Mouse (Mus musculus) kidney, embryonic 14.5 days (tissue): Measurements from ENCODE around the gene Proca1. TPM values are rescaled to one million over a fixed set of nuclear protein-coding genes. Genes with fewer than 3 reads are reported as not detected.
A peak's percentile ranks its signal among the peaks of the same experiment; 100 is the strongest.

Experiments
- ATAC-seq: fragments of 200-750 bp; cut with Nextera tagmentation; 2 replicates; pipeline ENCODE4 v1.8.0; 2017; ENCODE audit warnings: moderate number of reproducible peaks, mild to moderate bottlenecking, moderate TSS enrichment, moderate library complexity; ENCODE audit not compliant: low FRiP score, low TSS enrichment
- H3K27ac ChIP-seq: fragments of 300-500 bp; sonication (generic); 2 replicates; pipeline ENCODE4 v1.5.1; 2014; ENCODE audit warnings: low read depth, mild to moderate bottlenecking, low read length, moderate library complexity, mixed read lengths
- H3K27me3 ChIP-seq: fragments of 300-500 bp; sonication (generic); 2 replicates; pipeline ENCODE4 v1.6.1; 2014; ENCODE audit warnings: mild to moderate bottlenecking, low read length; ENCODE audit not compliant: control insufficient read depth, insufficient read depth
- H3K36me3 ChIP-seq: fragments of 300-500 bp; sonication (generic); 2 replicates; pipeline ENCODE4 v1.6.1; 2014; ENCODE audit warnings: low read length, mixed read lengths; ENCODE audit not compliant: control insufficient read depth, insufficient read depth
- H3K4me1 ChIP-seq: fragments of 300-500 bp; sonication (generic); 2 replicates; pipeline ENCODE4 v1.6.1; 2014; ENCODE audit warnings: low read length, mixed read lengths; ENCODE audit not compliant: control insufficient read depth, insufficient read depth
- H3K4me2 ChIP-seq: fragments of 300-500 bp; sonication (generic); replicated peaks from 2 replicates; pipeline ENCODE4 v1.6.1; 2014; ENCODE audit warnings: low read depth, mild to moderate bottlenecking, low read length
- H3K4me3 ChIP-seq: fragments of 300-500 bp; sonication (generic); 2 replicates; pipeline ENCODE4 v1.5.1; 2014; ENCODE audit warnings: mild to moderate bottlenecking, low read length
- H3K9ac ChIP-seq: fragments of 300-500 bp; sonication (generic); 2 replicates; pipeline ENCODE4 v1.6.1; 2014; ENCODE audit warnings: low read depth, mild to moderate bottlenecking, low read length, moderate library complexity
- H3K9me3 ChIP-seq: fragments of 300-500 bp; sonication (generic); 2 replicates; pipeline ENCODE4 v1.6.1; 2016; ENCODE audit warnings: low read length; ENCODE audit not compliant: control insufficient read depth
- WGBS: fragments of 180-500 bp; shearing (Covaris S2); extraction: QIAGEN DNeasy Blood & Tissue Kit; methylation state at CpG from one replicate; pipeline ENCODE4 v1.1.7; 2014; 5-methylcytosine and 5-hydroxymethylcytosine counted together
- polyA plus RNA-seq: library from polyadenylated mRNA; unstranded; fragments of >200 nt; fragmentation: Nextera tagmentation; extraction: Ambion mirVana; gene quantifications from 2 replicates; pipeline ENCODE4 v1.2.1, GENCODE M21; 2014

Proca1 gene
- polyA plus RNA-seq, 1 experiment from 2014 or later = 4.1 TPM

DNA sequence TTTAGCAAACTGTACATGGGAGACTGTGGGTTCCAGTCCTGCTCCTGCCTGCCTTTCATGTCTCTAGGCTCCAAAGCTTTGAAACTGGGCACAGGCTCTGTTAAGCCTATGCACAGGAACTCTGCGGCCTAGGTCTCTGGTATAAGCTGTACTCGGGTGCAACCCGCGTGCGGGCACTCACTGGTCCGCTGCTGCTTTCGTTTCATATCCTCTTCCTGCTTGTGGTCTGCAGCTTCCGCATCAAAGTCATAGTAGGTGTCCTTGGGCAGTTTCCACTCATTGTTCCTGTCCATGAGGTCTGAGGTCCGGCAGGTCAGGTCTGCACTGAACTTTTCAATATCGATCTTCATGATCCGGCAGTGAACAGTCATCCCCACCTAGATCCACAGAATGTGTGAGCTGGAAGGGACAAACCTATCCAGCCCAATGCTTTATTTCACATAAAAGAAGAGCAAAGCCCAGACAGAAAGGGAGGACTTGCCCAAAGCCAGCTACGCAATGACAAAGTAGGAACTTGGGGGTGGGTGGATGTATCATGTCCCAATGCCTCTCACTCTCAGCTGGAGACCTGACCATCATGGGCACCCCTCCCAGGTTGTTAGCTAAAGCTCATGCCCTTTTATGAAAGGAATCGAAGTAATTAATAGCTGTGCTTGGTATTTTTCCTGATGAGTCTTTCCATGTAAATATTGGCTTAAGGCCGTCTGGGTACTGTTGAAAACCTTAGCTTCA, 20.1 kb downstream of the Proca1 start:
- no peak overlapping the region for H3K9ac ChIP-seq
- H3K27me3 ChIP-seq = no peaks in the 10 kb centered on the region
- H3K36me3 ChIP-seq = peaks cover 94% of the 10 kb centered on the region
- no peaks in the 10 kb centered on the region for H3K4me1 ChIP-seq
- no peak overlapping the region for H3K4me2 ChIP-seq
- no peaks in the 10 kb centered on the region for H3K9me3 ChIP-seq
- 96% methylated on average over 14 of the region's 14 CpGs for WGBS
- no peak for ATAC-seq
- no peak overlapping the region for H3K27ac ChIP-seq
- H3K4me3 ChIP-seq = no peak overlapping the region

DNA sequence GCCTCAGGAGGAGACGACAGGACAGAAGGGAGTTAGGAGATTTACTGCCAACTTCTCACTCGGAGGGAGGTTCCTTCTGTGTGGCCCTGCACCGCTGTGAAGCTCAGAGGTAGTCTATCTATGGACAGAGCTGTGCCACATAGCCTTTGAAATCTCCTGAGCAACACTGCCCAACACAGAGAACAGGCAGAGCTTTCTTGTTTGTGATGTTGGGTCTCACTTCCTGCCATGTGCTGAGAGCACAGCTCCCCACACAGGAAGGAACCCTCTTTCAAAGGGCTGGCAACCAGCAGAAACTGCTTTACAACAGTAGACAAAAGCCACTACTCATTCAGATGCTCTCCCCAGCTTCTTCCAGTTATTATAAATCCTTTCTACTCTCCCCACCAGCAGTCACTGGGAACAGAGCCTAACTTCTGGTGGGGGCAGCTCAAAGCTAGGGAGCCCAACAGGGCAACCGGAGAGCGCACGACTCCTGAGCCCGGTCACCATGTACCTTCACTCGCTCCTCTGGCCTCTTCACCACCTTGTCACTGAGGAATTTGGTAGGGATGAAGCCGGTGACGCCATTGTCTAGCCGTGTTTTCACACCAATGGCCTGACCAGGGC, 22.6 kb downstream of the Proca1 start:
- Histone ChIP-seq H3K9me3 (no peaks in the 10 kb centered on the region), H3K36me3 (peaks cover 95% of the 10 kb centered on the region), H3K9ac (no peak overlapping the region), H3K4me2 (no peak overlapping the region), H3K4me1 (no peaks in the 10 kb centered on the region), H3K4me3 (no peak overlapping the region), H3K27me3 (no peaks in the 10 kb centered on the region), H3K27ac (no peak overlapping the region)
- ATAC-seq = no peak
- 78% methylated on average over 11 of the region's 11 CpGs for WGBS

DNA sequence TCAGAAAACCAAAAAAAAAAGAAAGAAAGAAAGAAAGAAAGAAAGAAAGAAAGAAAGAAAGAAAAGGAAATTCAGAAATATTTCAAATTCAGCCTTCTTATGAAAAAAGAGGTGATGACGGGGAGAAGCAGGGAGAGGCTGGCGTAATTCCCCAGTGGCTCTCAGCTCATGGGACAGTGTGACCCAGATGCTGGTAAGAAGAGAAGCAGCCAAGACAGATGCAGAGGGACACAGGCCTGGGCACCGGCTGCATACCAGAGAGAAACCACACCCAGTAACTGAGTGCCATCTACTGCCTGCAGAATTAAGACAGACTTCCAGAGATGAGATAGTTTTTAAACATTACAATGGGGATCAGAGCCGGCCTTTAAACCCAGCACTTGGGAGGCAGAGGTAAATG, 30.4 kb downstream of the Proca1 start:
- Histone ChIP-seq H3K4me3 (no peak overlapping the region), H3K9me3 (no peaks in the 10 kb centered on the region), H3K4me2 (no peak overlapping the region), H3K27ac (no peak overlapping the region), H3K27me3 (no peaks in the 10 kb centered on the region), H3K9ac (no peak overlapping the region), H3K36me3 (peaks cover 98% of the 10 kb centered on the region), H3K4me1 (no peaks in the 10 kb centered on the region)
- no peak for ATAC-seq
- 88% methylated on average over 4 of the region's 4 CpGs for WGBS

DNA sequence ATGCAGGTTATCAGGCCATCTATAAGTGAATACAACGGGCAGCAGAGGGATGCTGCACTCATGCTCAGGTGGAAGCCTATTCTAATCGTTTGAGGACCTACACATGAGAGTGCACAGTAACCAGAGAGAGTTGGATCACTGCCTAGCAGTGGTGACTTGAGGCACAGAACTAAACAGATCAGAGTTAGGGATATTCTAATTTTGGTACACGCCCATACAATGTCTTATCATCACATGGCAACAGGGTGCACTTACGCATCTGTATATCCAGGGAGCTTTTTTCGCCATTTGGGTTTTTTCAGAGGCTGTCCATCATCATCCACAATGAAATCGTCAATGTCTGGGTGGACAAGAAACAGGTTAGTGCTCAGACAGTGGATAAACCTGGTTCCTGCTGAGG, 38.3 kb downstream of the Proca1 start:
- H3K4me2 ChIP-seq = no peak overlapping the region
- H3K27ac ChIP-seq = no peak overlapping the region

DNA sequence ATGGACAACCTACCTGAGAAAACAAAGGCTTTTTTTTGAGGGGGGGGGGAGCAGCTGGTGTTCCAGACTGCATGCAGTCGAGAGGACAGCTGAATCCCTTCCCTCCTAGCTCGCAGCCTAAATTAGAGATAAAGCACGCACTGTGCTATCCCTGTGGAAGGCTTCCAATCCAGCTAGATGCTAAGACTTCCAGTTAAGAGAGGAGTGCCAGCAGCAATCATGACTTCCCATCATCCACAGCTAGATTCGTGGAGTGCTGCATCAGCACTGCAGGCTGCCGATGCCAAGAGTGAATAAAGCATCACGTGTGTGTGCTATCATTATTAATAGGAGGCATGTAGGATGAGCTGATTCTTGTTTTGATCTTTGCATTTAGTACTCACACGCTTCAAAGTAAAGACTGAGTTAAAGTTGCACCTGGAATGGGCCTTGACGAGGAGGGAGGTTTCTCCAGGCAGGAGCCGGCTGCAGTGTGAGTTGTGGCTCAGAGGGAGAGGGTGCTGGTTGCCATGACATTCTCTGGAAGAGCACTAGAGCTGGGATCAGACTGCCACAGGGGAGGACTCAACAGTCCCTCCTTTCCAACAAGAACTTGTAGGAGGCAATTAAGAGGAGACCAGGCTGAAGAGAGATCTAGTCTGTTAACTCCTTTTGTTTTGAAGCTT, 47.1 kb downstream of the Proca1 start:
- Histone ChIP-seq H3K4me3 (no peak overlapping the region), H3K4me1 (peaks cover 8% of the 10 kb centered on the region; the same call in 1 of the 2 replicates), H3K9ac (no peak overlapping the region), H3K4me2 (no peak overlapping the region), H3K9me3 (no peaks in the 10 kb centered on the region), H3K36me3 (peaks cover 30% of the 10 kb centered on the region), H3K27ac (no peak overlapping the region), H3K27me3 (no peaks in the 10 kb centered on the region)
- no peak for ATAC-seq
- 92% methylated on average over 9 of the region's 9 CpGs for WGBS

More for the DNA sequence above, 38.3 kb downstream of the Proca1 start:
- no peak for ATAC-seq
- WGBS = 92% methylated on average over 6 of the region's 6 CpGs
- H3K4me1 ChIP-seq = no peaks in the 10 kb centered on the region
- H3K27me3 ChIP-seq = no peaks in the 10 kb centered on the region
- no peaks in the 10 kb centered on the region for H3K9me3 ChIP-seq
- H3K9ac ChIP-seq = no peak overlapping the region
- H3K4me3 ChIP-seq = no peak overlapping the region
- peaks cover 83% of the 10 kb centered on the region for H3K36me3 ChIP-seq

DNA sequence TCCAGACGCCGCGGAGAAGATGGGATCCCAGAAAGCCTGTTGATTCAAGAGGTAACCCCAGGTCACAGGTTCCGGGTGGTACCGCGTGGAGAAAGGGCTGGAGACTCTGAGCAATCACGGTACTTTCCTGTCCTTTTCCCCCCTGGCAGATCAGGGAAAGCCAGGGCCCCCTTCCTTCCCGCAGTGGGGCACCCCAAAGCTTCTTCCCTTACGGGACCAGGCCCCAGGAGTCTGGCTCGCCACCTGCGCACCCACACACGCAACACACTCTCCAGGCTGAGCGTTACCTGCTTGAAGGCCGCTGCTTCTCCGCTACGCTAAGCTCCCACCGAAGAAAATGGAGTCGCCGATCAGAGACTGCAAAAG, 52.1 kb downstream of the Proca1 start:
- Histone ChIP-seq H3K4me1 (peaks cover 21% of the 10 kb centered on the region), H3K4me3 (peak overlapping the region; percentile 87), H3K4me2 (peak overlapping the region; percentile 50), H3K36me3 (peaks cover 15% of the 10 kb centered on the region), H3K9ac (peak overlapping the region; percentile 88), H3K9me3 (no peaks in the 10 kb centered on the region), H3K27ac (peak overlapping the region; percentile 91), H3K27me3 (no peaks in the 10 kb centered on the region)
- 0 out of 2 replicates have a peak, but pooled peaks have one; percentile 17 for ATAC-seq
- WGBS = under 1% methylated on average over 19 of the region's 19 CpGs

DNA sequence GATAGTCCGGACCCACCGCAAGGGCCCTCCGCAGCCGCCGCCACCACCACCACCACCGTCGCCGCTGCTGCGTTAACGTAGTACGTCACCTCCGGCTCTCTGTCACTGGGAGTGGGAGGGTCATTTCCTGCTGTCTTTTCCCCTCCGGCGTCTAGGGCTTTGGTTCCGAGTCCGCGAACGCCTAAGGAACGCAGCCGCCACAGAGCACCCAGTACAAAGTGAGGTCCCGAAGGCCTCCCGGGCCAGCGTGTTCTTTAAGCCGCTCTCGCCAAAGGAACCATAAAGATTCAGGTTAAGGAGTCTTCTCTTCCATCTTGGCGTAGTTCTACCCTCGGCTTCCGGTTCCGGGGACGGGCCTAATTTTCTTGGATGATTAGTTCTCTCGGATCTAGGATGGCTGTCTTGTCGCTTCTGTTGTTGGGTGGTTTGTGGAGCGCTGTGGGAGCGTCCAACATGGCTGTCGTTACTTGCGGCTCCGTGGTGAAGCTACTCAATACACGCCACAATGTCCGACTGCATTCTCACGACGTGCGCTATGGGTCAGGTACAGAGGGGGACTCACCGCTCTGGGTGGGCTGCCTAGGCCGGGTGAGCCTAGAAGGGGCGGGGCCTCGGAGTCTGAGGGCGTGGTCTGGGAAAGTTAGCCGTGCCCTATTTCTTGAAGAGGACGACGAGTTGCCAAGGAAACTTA, 52.6 kb downstream of the Proca1 start, which contains the start of the genes Sdf2 and Supt6:
Gene Sdf2 (plus strand): TSS at position 120 of the 691 bp plus-strand sequence.
Gene Supt6 (minus strand): TSS at position 361 of the 691 bp plus-strand sequence.
- no peaks in the 10 kb centered on the region for H3K9me3 ChIP-seq
- H3K27me3 ChIP-seq = no peaks in the 10 kb centered on the region
- ATAC-seq = peak; percentile 93
- WGBS = under 1% methylated on average over 50 of the region's 50 CpGs
- peak within 1 kb of the TSS; percentile 88 for H3K9ac ChIP-seq
- H3K4me1 ChIP-seq = peaks cover 21% of the 10 kb centered on the region
- H3K27ac ChIP-seq = peak within 1 kb of the TSS; percentile 91
- peak within 1 kb of the TSS; percentile 50 for H3K4me2 ChIP-seq
- peak within 1 kb of the TSS; percentile 87 for H3K4me3 ChIP-seq
- H3K36me3 ChIP-seq = peaks cover 13% of the 10 kb centered on the region

DNA sequence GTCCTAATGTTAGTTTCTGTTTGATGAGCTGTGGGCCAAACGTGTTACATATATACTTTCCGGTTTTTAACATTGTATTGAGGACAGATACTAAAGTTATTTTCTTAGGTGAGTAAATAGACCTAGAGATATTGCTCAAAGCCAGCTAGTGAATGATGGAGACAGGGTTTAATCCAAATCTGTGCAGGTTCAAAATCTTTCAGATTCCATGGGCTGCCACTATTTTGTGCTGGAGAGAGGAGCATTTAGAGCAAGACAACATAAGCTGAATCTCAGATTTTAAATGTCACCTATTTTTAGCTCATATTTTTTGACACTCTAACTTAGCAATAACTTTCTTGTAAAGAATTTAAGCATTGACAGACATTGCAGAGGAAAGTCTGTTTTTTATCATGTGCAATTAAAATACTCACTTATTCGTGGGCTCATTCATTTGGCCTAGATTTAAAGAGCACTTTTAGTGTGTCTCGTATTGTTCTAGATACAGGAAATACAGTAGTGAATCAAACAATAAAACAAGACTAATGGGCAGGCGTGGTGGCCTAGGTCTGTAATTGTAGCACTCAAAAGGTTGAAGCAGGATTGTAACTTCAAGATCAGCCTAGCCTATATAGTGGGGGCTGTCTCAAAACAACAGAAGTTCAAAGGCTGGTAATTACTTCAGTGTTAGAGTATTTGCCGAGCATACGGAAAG, 53.3 kb downstream of the Proca1 start:
- no peak; the same call in 1 of the 2 replicates for ATAC-seq
- no peak overlapping the region; the same call in 1 of the 2 replicates for H3K27ac ChIP-seq
- H3K4me3 ChIP-seq = peak overlapping the region; percentile 87
- H3K36me3 ChIP-seq = peaks cover 17% of the 10 kb centered on the region
- peak overlapping the region; percentile 88 for H3K9ac ChIP-seq
- 24% methylated on average over 7 of the region's 7 CpGs for WGBS
- H3K4me2 ChIP-seq = peak overlapping the region; percentile 50
- peaks cover 21% of the 10 kb centered on the region for H3K4me1 ChIP-seq
- H3K9me3 ChIP-seq = no peaks in the 10 kb centered on the region
- H3K27me3 ChIP-seq = no peaks in the 10 kb centered on the region
